Mouse (Mus musculus) granulocyte monocyte progenitor cell, adult 5-6 weeks (primary cell): ENCODE results near the gene Uaca. TPM values are rescaled to one million over a fixed set of nuclear protein-coding genes. Genes with fewer than 3 reads are reported as not detected.
A peak's percentile ranks its signal among the peaks of the same experiment; 100 is the strongest.

Source experiments
- ATAC-seq: replicated peaks from 2 replicates; pipeline ENCODE4 v1.8.0; 2016; ENCODE audit warnings: mild to moderate bottlenecking, moderate TSS enrichment, inconsistent platforms; ENCODE audit not compliant: poor library complexity, severe bottlenecking
- total RNA-seq, 2 experiments: library from RNA; stranded (forward) in 1 of 2; stranded (reverse) in 1 of 2; fragments of 200-712, 200-1000 nt in 1 of 2; fragments of >200 nt in 1 of 2; fragmentation: Nextera tagmentation in 1 of 2; gene quantifications; 2 replicates each; pipeline ENCODE4 v1.2.3; 2014 to 2017

The Uaca gene
- total RNA-seq (2014; fragmentation: Nextera tagmentation) (0.79 and 1.2 TPM in 2 replicates), total RNA-seq (2017) (2.1 and 2.2 TPM in 2 replicates)

- ATAC-seq, result peak; percentile 66
These were observed at the start of gene Uaca for GRCm38 (mm10) chr9:60794210-60794840. Gene Uaca, plus strand, starts transcription at chr9:60794542.

GRCm38 (mm10) chr9:60744971-60745370, 49.4 kb upstream of the Uaca start:
- no peak for ATAC-seq

GRCm38 (mm10) chr9:60746561-60746960, 47.8 kb upstream of the Uaca start:
- no peak for ATAC-seq

- no peak for ATAC-seq
These were observed 46.7 kb upstream of the Uaca start for GRCm38 (mm10) chr9:60747672-60748071.

GRCm38 (mm10) chr9:60748191-60748590, 46.2 kb upstream of the Uaca start:
- ATAC-seq, result no peak

GRCm38 (mm10) chr9:60749105-60749504, 45.2 kb upstream of the Uaca start:
- ATAC-seq, result no peak

GRCm38 (mm10) chr9:60751098-60751497, 43.2 kb upstream of the Uaca start:
- ATAC-seq, result no peak

- ATAC-seq, result no peak
These were observed 42.4 kb upstream of the Uaca start for GRCm38 (mm10) chr9:60751971-60752370.

GRCm38 (mm10) chr9:60752636-60753035, 41.7 kb upstream of the Uaca start:
- ATAC-seq, result no peak

GRCm38 (mm10) chr9:60756258-60756657, 38.1 kb upstream of the Uaca start:
- ATAC-seq, result peak; percentile 58; the same call in 1 of the 2 replicates

- ATAC-seq, result no peak
These were observed 37.2 kb upstream of the Uaca start for GRCm38 (mm10) chr9:60756866-60757740.

- ATAC-seq, result peak; percentile 68
These were observed 36.5 kb upstream of the Uaca start for GRCm38 (mm10) chr9:60757817-60758216.

- ATAC-seq, result no peak
These were observed 34.8 kb upstream of the Uaca start for GRCm38 (mm10) chr9:60759436-60760007.

- no peak for ATAC-seq
These were observed 29.2 kb upstream of the Uaca start for GRCm38 (mm10) chr9:60765181-60765580.

GRCm38 (mm10) chr9:60768393-60768792, 25.9 kb upstream of the Uaca start:
- no peak for ATAC-seq

- ATAC-seq, result no peak
These were observed 24.6 kb upstream of the Uaca start for GRCm38 (mm10) chr9:60769711-60770111.

- peak; percentile 42 for ATAC-seq
These were observed 20.6 kb upstream of the Uaca start for GRCm38 (mm10) chr9:60773713-60774112.

- no peak for ATAC-seq
These were observed 17.4 kb upstream of the Uaca start for GRCm38 (mm10) chr9:60776899-60777298.

- ATAC-seq, result no peak
These were observed 12.1 kb upstream of the Uaca start for GRCm38 (mm10) chr9:60782057-60782789.

- no peak for ATAC-seq
These were observed 9.3 kb upstream of the Uaca start for GRCm38 (mm10) chr9:60785069-60785468.
